Mouse (Mus musculus) ES-E14 (cell line): Measurements from ENCODE around the gene Dcaf5.
A peak's percentile ranks its signal among the peaks of the same experiment; 100 is the strongest.

ENCODE experiments used
- CHD2 ChIP-seq: IDR thresholded peaks from 2 replicates; pipeline ENCODE4 v1.6.1; 2014; ENCODE audit warnings: mild to moderate bottlenecking, low read depth, low read length, inconsistent platforms
- HCFC1 ChIP-seq: IDR thresholded peaks from 2 replicates; pipeline ENCODE4 v1.6.1; 2012; ENCODE audit warnings: low read length, inconsistent platforms, borderline replicate concordance; ENCODE audit not compliant: insufficient read depth
- ZC3H11A ChIP-seq: IDR thresholded peaks from 2 replicates; pipeline ENCODE4 v1.6.1; 2012; ENCODE audit warnings: low read depth, mild to moderate bottlenecking, inconsistent platforms, low read length, borderline replicate concordance
- ZNF384 ChIP-seq: IDR thresholded peaks from 2 replicates; pipeline ENCODE4 v1.6.1; 2012; ENCODE audit warnings: low read depth, low read length, inconsistent platforms

- TF ChIP-seq ZC3H11A (no peak), ZNF384 (peak; percentile 65), HCFC1 (no peak), CHD2 (no peak)
Observed at GRCm38 (mm10) chr12:80463666-80464269, 27.4 kb upstream of the Dcaf5 start.
